Mouse (Mus musculus): Measurements from ENCODE around the gene Gli3. TPM values are rescaled to one million over a fixed set of nuclear protein-coding genes. Genes with fewer than 3 reads are reported as not detected.

Gene Gli3
- polyA plus RNA-seq, 1 experiment from 2014 or later, result 54.3 TPM

- Histone ChIP-seq H3K4me1 (peaks cover 47% of the 10 kb centered on the region), H3K27ac (no peak overlapping the region), H3K36me3 (no peaks in the 10 kb centered on the region), H3K4me2 (replicated peaks) (no peak overlapping the region), H3K9ac (no peak overlapping the region), H3K27me3 (no peaks in the 10 kb centered on the region), H3K9me3 (no peaks in the 10 kb centered on the region), H3K4me3 (no peak overlapping the region)
- no peak for ATAC-seq (ENCODE audit: low FRiP score, low read depth)
These were observed 47.9 kb downstream of the Gli3 start for GRCm38 (mm10) chr13:15510925-15511324.

GRCm38 (mm10) chr13:15513114-15513513 lies 50.1 kb downstream of the Gli3 start:
- 74% methylated on average over 5 of the region's 5 CpGs for whole genome bisulfite sequencing
- Histone ChIP-seq H3K4me2 (replicated peaks) (no peak overlapping the region), H3K9me3 (no peaks in the 10 kb centered on the region), H3K27ac (no peak overlapping the region), H3K27me3 (no peaks in the 10 kb centered on the region), H3K4me3 (no peak overlapping the region), H3K9ac (no peak overlapping the region), H3K36me3 (0 out of 2 replicates have a peak, but pooled peaks cover 4% of the 10 kb centered on the region), H3K4me1 (peaks cover 48% of the 10 kb centered on the region)
- no peak for ATAC-seq (ENCODE audit: low FRiP score, low read depth)

GRCm38 (mm10) chr13:15514082-15514481 lies 51.0 kb downstream of the Gli3 start:
- Histone ChIP-seq H3K27ac (peak overlapping the region; percentile 4; the same call in 1 of the 2 replicates), H3K9ac (no peak overlapping the region), H3K4me3 (no peak overlapping the region), H3K36me3 (peaks cover 6% of the 10 kb centered on the region), H3K9me3 (no peaks in the 10 kb centered on the region), H3K4me2 (replicated peaks) (no peak overlapping the region), H3K4me1 (peaks cover 46% of the 10 kb centered on the region), H3K27me3 (no peaks in the 10 kb centered on the region)
- WGBS, result 60% methylated on average over 8 of the region's 8 CpGs
- ATAC-seq (ENCODE audit: low FRiP score, low read depth), result peak; percentile 48

- H3K27me3 ChIP-seq, result no peaks in the 10 kb centered on the region
- no peaks in the 10 kb centered on the region for H3K9me3 ChIP-seq
- ATAC-seq (ENCODE audit: low FRiP score, low read depth), result no peak
- H3K4me1 ChIP-seq, result peaks cover 40% of the 10 kb centered on the region
- H3K4me2 ChIP-seq (replicated peaks), result no peak overlapping the region
- no peak overlapping the region for H3K4me3 ChIP-seq
- no peak overlapping the region for H3K27ac ChIP-seq
- peaks cover 18% of the 10 kb centered on the region for H3K36me3 ChIP-seq
- 87% methylated on average over 9 of the region's 9 CpGs for WGBS
- no peak overlapping the region for H3K9ac ChIP-seq
These were observed 54.2 kb downstream of the Gli3 start for GRCm38 (mm10) chr13:15517048-15517760.

- Histone ChIP-seq H3K9me3 (no peaks in the 10 kb centered on the region), H3K4me2 (replicated peaks) (no peak overlapping the region), H3K4me3 (no peak overlapping the region), H3K27ac (no peak overlapping the region), H3K9ac (no peak overlapping the region), H3K4me1 (peaks cover 18% of the 10 kb centered on the region), H3K36me3 (peaks cover 21% of the 10 kb centered on the region), H3K27me3 (no peaks in the 10 kb centered on the region)
- no peak for ATAC-seq (ENCODE audit: low FRiP score, low read depth)
- 79% methylated on average over 2 of the region's 2 CpGs for WGBS
These were observed 57.3 kb downstream of the Gli3 start for GRCm38 (mm10) chr13:15520353-15520752.

GRCm38 (mm10) chr13:15522153-15522552 lies 59.1 kb downstream of the Gli3 start:
- Histone ChIP-seq H3K9me3 (no peaks in the 10 kb centered on the region), H3K27me3 (no peaks in the 10 kb centered on the region), H3K4me1 (peaks cover 9% of the 10 kb centered on the region), H3K27ac (no peak overlapping the region), H3K4me3 (no peak overlapping the region), H3K4me2 (replicated peaks) (no peak overlapping the region), H3K36me3 (peaks cover 19% of the 10 kb centered on the region), H3K9ac (no peak overlapping the region)
- WGBS, result 86% methylated on average over 3 of the region's 3 CpGs
- no peak for ATAC-seq (ENCODE audit: low FRiP score, low read depth)

GRCm38 (mm10) chr13:15524208-15524607 lies 61.2 kb downstream of the Gli3 start:
- Histone ChIP-seq H3K9me3 (no peaks in the 10 kb centered on the region), H3K27ac (no peak overlapping the region; the same call in 1 of the 2 replicates), H3K36me3 (peaks cover 14% of the 10 kb centered on the region), H3K4me2 (replicated peaks) (no peak overlapping the region), H3K4me1 (peaks cover 12% of the 10 kb centered on the region), H3K4me3 (no peak overlapping the region), H3K27me3 (no peaks in the 10 kb centered on the region), H3K9ac (no peak overlapping the region)
- WGBS, result 85% methylated on average over 8 of the region's 8 CpGs
- ATAC-seq (ENCODE audit: low FRiP score, low read depth), result no peak

- no peak for ATAC-seq (ENCODE audit: low FRiP score, low read depth)
- H3K9me3 ChIP-seq, result no peaks in the 10 kb centered on the region
- H3K4me1 ChIP-seq, result peaks cover 17% of the 10 kb centered on the region
- H3K36me3 ChIP-seq, result peaks cover 4% of the 10 kb centered on the region
- no peak overlapping the region for H3K27ac ChIP-seq
- H3K4me2 ChIP-seq (replicated peaks), result no peak overlapping the region
- 90% methylated on average over 4 of the region's 4 CpGs for WGBS
- no peak overlapping the region for H3K4me3 ChIP-seq
- no peak overlapping the region for H3K9ac ChIP-seq
- no peaks in the 10 kb centered on the region for H3K27me3 ChIP-seq
These were observed 63.7 kb downstream of the Gli3 start for GRCm38 (mm10) chr13:15526691-15527090.

- Histone ChIP-seq H3K27ac (peak overlapping the region; percentile 22; the same call in 1 of the 2 replicates), H3K4me3 (no peak overlapping the region), H3K27me3 (no peaks in the 10 kb centered on the region), H3K9me3 (no peaks in the 10 kb centered on the region), H3K4me2 (replicated peaks) (no peak overlapping the region), H3K4me1 (peaks cover 22% of the 10 kb centered on the region), H3K9ac (no peak overlapping the region), H3K36me3 (no peaks in the 10 kb centered on the region)
- ATAC-seq (ENCODE audit: low FRiP score, low read depth), result no peak; the same call in 1 of the 2 replicates
- whole genome bisulfite sequencing, result 49% methylated on average over 3 of the region's 3 CpGs
These were observed 68.5 kb downstream of the Gli3 start for GRCm38 (mm10) chr13:15531568-15531967.

- no peak overlapping the region; the same call in 1 of the 2 replicates for H3K27ac ChIP-seq
- H3K27me3 ChIP-seq, result no peaks in the 10 kb centered on the region
- H3K36me3 ChIP-seq, result no peaks in the 10 kb centered on the region
- H3K9me3 ChIP-seq, result no peaks in the 10 kb centered on the region
- WGBS, result 55% methylated on average over 5 of the region's 5 CpGs
- H3K9ac ChIP-seq, result no peak overlapping the region
- no peak overlapping the region for H3K4me3 ChIP-seq
- no peak overlapping the region for H3K4me2 ChIP-seq (replicated peaks)
- H3K4me1 ChIP-seq, result peaks cover 47% of the 10 kb centered on the region
- no peak for ATAC-seq (ENCODE audit: low FRiP score, low read depth)
These were observed 74.2 kb downstream of the Gli3 start for GRCm38 (mm10) chr13:15537206-15537605.

GRCm38 (mm10) chr13:15537611-15538010 lies 74.6 kb downstream of the Gli3 start:
- no peak for ATAC-seq (ENCODE audit: low FRiP score, low read depth)
- H3K9me3 ChIP-seq, result no peaks in the 10 kb centered on the region
- H3K27me3 ChIP-seq, result no peaks in the 10 kb centered on the region
- H3K27ac ChIP-seq, result no peak overlapping the region
- no peak overlapping the region for H3K9ac ChIP-seq
- H3K4me3 ChIP-seq, result no peak overlapping the region
- H3K4me2 ChIP-seq (replicated peaks), result no peak overlapping the region
- 68% methylated on average over 3 of the region's 3 CpGs for WGBS
- H3K4me1 ChIP-seq, result peaks cover 51% of the 10 kb centered on the region
- H3K36me3 ChIP-seq, result no peaks in the 10 kb centered on the region

GRCm38 (mm10) chr13:15538389-15538788 lies 75.4 kb downstream of the Gli3 start:
- Histone ChIP-seq H3K4me2 (replicated peaks) (no peak overlapping the region), H3K27me3 (no peaks in the 10 kb centered on the region), H3K9me3 (no peaks in the 10 kb centered on the region), H3K4me1 (peaks cover 57% of the 10 kb centered on the region), H3K36me3 (no peaks in the 10 kb centered on the region), H3K27ac (no peak overlapping the region), H3K4me3 (no peak overlapping the region), H3K9ac (no peak overlapping the region)
- 57% methylated on average over 2 of the region's 2 CpGs for WGBS
- no peak for ATAC-seq (ENCODE audit: low FRiP score, low read depth)

- no peak for ATAC-seq (ENCODE audit: low FRiP score, low read depth)
- 0 out of 2 replicates have a peak overlapping the region, but pooled peaks have one; percentile 7 for H3K4me2 ChIP-seq (replicated peaks)
- H3K4me1 ChIP-seq, result peaks cover 83% of the 10 kb centered on the region
- H3K9me3 ChIP-seq, result no peaks in the 10 kb centered on the region
- WGBS, result 26% methylated on average over 5 of the region's 5 CpGs
- 0 out of 2 replicates have a peak overlapping the region, but pooled peaks have one; percentile 13 for H3K9ac ChIP-seq
- H3K27ac ChIP-seq, result peak overlapping the region; percentile 48; the same call in 1 of the 2 replicates
- no peaks in the 10 kb centered on the region for H3K36me3 ChIP-seq
- H3K4me3 ChIP-seq, result no peak overlapping the region
- H3K27me3 ChIP-seq, result no peaks in the 10 kb centered on the region
These were observed 79.0 kb downstream of the Gli3 start for GRCm38 (mm10) chr13:15542053-15542452.
